Mouse (Mus musculus) c-Kit-positive CD71-negative TER-119-negative erythroid progenitor cells, embryonic 14.5 days (primary cell): ENCODE measurements around the gene Gm20388.
"Not testable (repeated sequence)": the region's sequence is repeated elsewhere in the genome, so short reads cannot be mapped to it uniquely, and the experiment has no call there.

Source experiments
- DNase-seq: peaks from one replicate; pipeline ENCODE4 v3.0.0-alpha.2; 2013; ENCODE audit warnings: low read depth

Gm20388 gene

DNA sequence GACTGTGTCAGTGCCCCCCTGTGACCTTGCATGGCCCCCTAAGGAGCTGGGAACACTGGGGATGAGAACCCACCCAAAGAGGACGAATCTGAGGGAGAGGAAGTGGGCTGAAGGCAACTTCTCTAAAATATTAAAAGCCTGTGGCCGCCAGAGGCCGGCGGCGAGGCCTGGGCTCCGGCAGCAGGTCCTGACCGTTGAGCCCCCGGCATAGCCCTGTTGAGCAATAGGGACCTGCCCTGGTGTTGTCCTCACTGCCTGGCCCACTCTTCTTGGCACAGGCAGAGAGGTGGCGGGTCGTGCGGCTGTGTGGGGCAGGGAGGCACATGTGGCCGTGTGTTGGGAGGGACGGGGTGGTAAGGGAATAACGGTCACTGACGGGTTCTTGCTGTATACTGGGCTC, 882.1 kb downstream of the Gm20388 start:
- peak; percentile 28 for DNase-seq

DNA sequence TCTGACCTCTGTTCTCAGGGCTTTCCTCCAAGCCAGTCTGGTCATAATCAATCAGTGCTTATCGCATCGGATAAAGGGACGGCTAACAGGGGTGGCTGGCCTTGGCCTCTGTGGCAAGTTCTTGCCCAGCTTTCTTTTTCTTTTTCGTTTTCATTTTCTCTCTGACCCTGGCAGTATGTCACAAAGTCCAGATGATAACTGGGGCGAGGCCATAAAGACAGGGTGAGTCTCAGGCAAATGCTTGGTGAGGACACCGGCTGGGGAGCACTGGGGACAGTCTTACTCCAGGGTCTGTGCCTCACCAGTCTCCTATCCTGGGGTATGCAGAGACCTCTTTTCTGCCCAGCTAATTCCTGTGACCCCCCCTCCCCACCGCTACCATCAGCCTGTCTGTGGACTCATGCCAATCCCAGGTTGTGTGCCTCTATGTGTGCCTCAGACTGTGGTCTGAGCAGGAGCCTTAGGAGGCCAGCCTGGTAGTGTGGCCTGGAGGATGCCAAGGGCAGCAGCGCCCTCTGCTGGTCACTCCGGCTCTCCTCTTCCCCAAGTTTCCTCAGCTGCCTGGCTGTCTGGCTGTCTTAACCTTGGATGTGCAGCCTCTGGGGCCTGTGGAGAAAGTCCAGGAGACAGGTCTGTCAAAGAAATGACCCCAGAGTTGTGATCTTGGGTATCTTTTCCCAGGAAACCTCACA, 885.4 kb downstream of the Gm20388 start:
- peak; percentile 68 for DNase-seq

DNA sequence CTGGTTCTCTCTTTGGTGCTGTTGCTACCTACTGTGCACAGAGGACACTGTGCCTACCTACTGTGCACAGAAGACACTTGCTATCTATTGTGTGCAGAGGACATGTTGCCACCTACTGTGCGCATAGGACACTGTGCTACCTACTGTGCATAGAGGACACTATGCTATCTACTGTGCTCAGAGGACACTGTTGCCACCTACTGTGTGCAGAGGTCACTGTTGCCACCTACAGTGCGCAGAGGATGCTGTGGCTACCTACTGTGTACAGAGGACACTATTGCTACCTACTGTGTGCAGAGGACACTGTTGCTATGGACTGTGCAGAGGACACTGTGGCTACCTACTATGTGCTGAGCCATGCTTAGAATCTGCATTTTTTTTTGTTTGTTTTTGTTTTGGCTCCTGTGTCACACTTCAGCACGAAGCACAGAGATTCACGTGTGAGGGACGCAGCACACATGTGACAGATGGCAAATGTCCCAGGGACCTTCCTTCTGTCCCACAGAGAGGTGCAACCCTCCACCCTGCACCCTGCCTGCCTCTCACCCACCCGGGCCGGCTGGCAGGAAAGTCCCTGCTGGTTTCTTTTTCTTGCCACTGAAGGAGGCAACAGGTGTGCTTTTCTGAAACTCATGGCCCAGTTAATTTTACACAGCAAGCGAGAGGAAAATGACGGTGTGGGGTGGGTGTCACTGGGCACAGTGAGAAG, 886.5 kb downstream of the Gm20388 start:
- no peak for DNase-seq

DNA sequence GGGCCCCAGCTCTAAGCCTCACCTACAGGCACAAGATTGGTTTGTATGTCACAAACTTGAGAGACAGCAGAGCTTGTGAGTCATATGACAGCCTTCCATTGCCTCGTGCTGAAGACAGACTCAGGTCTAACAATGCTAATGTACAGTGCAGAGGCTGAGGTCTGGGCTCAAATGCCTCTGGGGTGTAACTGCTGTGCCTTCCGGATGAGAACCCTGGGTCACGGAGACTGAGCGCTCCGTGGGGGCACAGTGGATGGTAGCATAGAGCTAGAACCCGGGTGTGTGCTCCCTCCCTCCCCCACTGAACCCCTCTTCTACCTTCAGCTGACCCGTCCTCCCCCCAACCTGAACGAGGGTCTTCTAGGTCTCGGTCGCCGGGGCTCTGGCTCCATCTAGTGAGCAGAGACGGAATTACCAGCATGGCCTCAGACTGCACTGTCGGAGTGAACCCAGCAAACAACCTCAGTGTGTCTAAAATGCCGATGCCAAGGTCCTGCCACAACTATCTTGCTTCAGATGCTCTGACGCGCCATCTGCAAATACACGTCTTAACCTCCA, 889.7 kb downstream of the Gm20388 start:
- peak; percentile 25 for DNase-seq

DNA sequence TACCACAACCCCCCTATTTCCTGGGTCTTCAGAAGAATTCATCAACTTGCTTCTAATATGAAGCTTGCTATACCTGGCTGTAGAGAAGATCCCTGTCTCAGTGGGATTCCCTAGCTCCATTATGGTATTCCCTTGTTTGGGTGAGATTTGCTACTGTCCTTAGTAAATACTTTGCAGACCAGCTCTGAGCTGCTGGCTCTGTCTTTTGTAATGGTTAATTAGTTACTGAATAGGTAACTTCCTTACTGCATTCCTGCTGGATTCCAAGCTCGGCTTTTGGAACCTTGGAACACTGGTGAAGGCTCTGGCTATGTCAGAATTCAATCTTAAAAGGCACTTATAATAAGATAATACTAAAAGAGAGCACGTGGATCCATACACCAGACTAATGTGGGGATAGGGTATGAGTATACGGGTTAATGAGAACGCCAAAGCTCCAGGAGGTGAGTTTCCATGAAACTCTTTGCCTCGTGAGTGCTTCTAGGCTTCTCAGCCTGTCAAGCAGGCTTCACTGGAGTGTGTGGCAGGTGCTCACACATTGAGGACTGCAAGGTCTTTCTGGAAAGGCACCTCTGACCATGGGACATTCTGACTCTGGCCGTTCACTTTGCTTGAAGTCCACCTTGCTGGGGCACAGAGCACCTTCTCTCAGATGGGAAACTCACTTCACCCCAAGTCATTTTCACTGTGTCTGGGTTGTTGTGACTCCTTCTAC, 893.2 kb downstream of the Gm20388 start:
- not testable (repeated sequence) for DNase-seq

DNA sequence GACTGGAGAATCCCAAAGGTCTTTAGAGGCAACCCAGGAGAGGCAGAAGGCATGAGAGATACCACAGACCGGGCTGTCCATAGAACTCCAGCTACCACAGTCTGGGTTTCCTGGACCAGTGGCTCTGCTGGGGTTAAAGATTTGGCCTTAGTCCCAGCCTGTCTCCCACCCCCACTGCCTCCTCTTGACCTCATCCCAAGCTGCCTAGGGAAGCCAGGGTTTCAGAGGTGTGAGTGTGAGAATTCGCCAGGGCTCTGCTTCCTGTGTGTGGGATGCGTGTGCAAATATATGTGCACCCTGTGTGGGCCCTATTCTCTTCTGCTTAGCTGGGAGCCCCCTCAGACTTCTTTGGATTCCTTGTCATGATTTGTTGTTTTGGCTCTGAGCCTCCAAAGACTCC, 894.1 kb downstream of the Gm20388 start:
- DNase-seq, result no peak

DNA sequence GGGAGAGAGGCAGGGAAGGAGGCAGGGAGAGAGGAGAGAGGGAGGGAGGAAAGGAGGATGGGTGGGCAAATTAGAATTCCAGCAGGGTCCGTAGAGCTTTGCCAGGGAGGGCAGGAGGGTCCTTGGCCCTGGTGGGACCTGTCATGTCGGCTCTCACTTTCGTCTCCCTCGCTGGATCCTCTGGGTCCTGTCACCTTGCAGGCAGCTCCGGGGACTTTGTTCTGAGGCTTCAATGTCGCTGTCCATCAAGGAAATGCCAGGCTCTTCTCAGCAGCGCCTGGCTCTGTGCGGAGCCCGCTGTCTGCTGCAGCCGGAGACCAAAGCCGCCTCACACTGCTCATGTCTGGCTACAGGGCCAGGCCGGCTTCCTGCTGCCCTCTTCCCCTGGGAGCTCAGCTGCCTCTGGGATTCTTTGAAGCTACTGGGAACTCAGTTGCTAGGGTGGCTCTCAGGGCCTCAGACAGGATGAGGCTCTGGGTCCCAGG, 896.2 kb downstream of the Gm20388 start:
- no peak for DNase-seq

DNA sequence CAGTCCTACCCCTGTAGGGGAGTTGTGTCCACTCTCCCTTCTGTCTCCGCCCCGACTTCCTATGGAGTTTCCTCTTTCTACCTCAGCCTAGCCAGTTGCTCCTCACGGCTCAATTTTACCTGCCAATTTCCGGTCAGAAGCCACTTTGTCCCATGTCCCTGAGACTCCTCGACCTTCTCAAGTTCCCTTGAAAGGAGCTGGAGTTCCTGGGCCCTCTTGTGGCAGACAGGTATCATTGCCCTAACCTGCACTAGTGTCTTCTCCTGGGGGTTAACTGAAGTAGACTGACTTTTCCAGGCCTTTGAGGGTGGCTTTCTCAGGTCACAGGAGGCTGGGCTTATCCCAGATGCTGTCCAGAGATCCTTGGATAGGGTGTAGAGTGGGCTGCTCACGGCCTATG, 897.1 kb downstream of the Gm20388 start:
- no peak for DNase-seq

DNA sequence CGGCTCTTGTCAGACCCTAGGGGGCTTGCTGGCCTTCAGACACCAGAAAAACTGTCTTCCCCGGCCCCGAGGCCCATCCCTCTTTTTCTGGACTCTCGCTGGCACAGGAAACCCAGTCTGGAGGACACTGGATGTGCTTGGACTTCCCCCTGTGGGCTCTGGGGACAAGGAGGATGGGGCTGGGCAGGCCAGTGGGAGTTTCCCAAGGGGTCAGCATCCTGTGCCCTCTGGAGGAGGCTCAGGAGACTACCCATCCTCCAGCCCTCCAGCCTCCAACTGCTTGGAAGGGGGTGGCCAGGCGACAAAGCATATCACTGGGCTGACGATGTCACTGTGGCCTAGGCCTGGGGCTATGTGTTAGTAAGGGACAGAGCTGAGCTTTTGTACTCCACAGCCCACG, 898.4 kb downstream of the Gm20388 start:
- DNase-seq, result no peak

DNA sequence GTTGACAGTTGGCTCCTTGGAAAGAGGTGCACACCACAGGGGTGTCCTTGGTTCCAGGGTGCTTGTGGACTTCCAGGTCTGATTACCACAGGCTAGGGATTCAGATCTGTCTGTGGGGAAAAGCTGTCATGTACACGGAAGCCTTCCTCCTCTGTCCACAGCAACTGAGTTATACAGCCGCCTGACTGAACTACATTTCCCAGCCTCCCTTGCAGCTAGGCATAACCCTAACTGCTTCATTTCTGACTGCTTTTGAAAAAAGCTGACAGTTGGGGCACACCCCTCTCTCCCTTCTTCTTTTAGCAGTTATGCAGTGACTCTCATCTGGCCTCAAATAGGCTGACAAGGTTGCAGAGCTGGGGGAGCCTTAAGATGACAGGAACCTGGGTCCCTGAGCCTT, 901.3 kb downstream of the Gm20388 start:
- no peak for DNase-seq

DNA sequence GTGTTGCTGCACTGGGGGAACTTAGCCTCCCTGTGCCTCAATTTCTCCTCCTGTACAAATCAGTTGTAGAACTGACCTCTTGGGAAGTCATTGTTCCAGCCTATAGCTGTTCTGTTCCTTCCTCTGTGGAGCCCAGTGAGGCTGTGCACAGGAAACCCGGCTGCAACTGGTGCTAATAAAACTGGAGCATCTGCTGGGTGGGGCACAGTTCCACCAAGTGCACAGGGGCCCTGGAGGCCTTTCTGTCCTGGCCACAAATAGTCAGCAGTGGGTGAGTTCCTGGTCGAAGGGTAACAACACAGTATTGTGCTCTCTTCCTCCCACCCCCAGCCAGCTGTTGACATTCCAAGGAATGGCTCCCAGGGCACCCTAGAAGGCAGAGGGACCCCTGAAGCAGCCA, 902.4 kb downstream of the Gm20388 start:
- DNase-seq, result no peak

DNA sequence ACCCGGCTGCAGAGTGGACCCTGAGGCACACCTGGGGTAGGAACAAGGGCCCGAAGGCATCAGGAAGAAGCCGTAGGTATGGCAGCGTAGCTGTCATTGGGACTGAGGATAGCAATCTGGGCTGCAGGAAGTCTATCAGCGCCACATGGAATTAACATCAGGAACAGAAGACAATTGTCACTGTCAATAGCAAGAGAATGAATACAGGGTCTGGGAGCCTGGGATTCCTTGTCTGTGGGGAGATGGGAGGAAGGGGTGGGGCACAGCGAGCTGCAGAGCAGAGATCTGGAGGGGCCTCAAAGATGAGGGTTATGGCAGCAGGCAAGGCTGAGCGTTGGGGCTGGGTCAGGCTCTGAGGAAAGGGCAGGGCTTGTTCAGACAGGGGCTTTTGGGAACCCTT, 903.2 kb downstream of the Gm20388 start:
- no peak for DNase-seq

DNA sequence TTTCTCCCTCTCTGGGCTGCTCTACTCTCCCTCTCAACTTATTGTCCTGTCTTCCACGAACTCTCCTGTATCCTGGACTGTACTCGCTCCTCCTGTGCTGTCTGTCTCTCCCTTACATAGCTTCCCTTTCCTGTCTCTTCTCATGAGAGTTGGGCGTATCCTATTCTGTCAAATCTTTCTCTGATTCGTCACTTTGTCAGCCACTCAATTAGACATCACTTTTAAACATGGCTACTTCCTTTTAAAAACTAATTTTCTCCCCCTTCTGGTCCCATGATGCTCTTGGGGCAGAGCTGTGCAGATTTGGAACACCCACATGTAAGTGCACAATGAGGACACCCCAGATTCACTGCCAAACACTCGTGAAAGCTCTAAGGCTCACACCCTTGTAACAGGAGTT, 905.7 kb downstream of the Gm20388 start:
- no peak for DNase-seq

DNA sequence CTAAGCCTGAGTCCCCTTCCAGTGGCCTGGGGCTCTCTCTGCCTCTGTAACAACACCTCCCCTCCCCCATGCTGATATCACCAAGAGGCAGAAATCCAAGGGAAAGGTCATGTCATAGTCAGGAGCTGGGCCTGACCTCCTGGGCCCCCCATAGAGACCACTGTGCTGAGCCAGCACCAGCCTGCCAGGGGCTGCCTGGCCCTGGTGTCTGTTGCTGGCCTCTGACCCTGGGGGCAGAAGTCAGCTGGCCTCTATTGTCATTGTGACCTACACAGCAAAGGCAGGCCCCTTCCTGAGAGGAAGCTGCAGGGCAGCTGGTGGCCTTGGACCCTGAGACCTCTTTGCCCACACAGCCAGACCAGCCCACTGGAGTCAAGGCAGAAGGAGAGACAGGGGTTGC, 909.3 kb downstream of the Gm20388 start:
- DNase-seq, result no peak

DNA sequence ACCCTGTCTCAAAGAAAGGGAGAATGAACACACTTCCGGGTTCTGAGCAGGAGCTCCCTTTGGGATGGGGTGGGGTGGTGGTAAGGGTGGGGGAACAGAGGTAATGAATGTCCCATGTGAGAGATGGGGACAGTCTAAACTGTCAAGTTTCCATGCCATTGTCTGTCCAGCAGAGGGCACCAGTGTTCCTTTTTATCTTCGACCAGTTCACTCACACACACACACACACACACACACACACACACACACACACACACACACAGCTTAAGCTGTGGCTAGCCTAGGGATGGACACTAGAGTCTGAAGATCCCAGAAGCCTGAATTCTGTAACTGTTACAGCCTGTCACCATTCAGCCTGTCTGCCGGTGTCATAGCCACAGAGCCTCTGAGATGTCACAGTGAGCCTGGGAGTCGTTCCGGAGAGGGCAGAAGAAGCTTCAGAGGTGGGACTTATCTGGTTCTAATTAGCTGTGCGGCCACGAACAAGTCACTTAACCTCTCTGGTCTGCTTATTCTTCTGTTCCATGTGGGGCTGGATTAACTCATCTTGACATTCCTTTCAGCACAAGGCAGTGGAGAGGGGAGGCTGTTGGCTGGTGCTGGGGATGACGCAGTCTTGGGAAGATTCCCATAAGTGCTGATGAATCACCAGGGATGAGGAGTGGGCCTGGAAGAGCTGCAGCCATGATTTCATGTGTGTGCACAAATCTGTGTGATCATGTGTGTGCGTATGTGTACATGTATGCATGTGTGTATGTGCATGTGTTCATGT, 910.9 kb downstream of the Gm20388 start:
- peak; percentile 36 for DNase-seq

DNA sequence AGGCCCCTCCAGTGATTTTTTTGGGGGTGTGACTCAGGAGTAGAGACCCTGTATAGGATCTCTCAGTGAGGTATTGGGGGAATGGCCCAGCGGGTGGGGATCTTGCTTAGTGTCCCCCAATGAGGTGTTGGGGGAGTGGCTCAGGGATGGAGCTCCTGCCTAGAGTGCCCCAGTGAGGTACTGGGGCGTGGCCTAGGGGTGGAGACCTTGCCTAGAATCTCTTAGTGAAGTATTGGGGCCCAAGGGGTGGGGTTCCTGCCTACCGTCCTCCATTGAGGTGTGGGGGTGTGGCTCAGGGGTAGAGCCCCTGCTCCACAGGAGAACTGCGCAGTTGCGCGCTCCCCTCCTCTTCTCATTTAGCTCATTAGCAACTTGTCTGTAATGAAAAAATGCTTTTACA, 912.7 kb downstream of the Gm20388 start:
- DNase-seq, result no peak

DNA sequence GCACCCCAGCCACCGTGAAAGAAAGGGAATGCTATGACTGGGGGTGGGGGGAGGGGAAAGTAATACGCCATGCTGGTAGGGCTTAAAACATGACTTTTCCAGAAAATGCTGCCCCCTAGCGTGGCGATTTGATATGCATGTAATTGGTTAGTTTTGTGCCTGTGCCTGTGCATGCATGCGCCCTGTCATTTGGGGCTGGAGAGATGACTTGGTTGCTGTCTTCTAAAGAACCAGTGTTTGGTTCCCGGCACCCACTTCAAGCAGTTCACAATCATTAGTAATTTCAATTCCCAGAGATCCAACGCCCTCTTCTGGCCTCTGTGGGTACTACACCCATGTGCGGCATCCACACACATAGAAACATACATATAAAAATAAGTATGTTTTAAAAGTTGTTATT, 913.2 kb downstream of the Gm20388 start:
- DNase-seq, result no peak

DNA sequence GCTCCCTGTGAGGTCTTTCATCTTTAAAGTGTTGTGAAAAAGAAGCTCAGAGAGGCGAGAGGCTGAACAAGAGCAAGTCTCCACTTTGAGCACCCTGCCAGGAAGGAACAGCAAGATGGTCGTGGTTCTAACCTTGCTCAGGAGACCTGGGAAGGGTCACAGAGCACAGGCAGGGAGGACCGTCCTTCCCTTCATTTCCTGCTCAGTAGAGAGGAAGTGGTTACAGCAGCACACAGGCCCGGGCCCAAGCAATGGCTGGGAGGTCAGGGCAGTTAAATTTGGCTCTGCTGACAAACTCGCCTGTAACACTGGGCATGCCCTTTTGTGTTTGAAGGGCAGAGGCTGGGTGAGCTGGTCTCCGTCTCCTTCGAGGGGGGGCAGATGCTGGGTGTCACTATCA, 914.0 kb downstream of the Gm20388 start:
- no peak for DNase-seq

DNA sequence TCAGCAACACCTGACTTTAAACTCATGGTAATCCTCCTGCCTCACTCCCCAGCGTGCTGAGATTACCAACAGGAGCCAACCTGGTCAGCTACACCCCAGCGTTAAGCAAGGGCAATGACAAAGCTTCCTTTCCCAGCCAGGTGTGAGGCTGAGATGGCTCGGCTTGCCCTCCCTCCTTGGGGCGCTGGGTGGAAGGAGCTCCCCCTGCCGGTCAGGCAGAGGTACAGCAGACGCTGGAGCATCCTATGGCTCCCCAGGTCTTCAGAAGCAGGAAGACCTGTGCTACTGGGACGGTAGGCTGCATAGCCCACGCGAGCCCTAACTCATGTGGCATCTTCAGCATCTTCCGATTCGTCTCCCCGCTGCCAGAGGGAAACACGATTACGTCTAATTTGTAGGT, 917.6 kb downstream of the Gm20388 start:
- DNase-seq, result peak; percentile 33

DNA sequence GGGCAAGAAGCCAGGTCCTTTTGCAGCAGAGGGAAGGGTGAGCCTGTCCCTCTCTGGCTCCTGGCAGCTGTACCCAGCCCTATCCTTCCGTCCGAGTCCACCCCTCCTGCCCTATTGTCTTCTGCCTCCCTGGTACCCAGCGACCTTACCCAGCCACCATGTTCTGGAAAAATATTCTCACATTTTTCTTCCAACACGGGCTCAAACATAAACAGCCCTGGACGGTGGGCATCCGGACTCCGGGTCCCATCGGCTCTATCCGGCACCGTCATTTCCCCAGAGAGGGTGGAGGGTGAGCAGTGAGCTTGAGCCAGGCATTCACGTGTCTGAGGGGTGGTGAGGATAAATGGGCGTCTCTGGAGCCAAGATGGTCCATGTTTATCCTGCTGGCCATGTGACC, 920.0 kb downstream of the Gm20388 start:
- DNase-seq, result no peak

DNA sequence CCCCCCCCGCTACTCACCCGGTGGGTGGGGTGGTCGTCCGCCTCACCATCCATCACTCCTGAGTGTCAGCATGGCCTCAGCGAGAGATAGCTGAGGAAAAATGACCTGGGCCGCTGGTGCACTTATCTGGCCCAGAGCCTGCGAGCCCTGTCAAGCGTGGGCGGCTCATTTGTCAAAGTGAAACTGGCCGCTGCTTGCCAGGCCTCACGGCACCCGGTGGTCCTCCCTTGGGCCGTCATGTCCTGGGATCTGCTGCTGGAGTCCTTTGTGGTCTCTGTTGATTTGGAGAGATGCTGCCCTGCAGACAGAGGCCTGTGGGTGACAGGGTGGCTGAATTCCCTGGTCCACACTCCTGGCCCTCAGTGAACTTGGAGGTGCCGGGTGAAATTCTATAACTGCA, 921.4 kb downstream of the Gm20388 start:
- DNase-seq, result no peak

DNA sequence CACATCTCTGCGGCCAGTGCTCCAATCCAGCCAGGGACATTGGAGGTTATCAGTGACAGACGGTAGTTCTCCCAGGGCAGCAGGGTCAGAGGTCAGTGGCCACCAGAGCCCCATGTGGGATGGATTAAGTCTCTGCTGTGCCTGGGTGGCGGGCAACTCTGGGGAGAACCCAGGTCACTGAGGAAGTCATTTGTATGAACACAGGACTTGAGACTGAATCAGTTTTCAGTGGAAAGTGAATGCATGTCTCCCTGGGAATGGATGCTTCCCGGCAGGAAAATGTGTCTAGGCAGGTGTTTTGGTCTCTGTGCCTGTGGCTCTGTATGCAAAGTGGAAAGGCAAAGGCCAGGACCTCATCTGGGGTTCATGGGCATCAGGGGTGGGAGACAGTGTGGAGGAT, 922.6 kb downstream of the Gm20388 start:
- no peak for DNase-seq
